Mouse (Mus musculus) midbrain, postnatal 0 days (tissue): ENCODE data around the gene Grap. TPM values are rescaled to one million over a fixed set of nuclear protein-coding genes. Genes with fewer than 3 reads are reported as not detected.

Experiments
- ATAC-seq: fragments of 200-750 bp; cut with Nextera tagmentation; 2 replicates; pipeline ENCODE4 v1.8.0; 2017; ENCODE audit warnings: moderate number of reproducible peaks, mild to moderate bottlenecking, moderate TSS enrichment, moderate library complexity; ENCODE audit not compliant: low FRiP score
- DNase-seq: peaks from one replicate; pipeline ENCODE4 v3.0.0-alpha.2; 2015; ENCODE audit warnings: low spot score
- H3K27ac ChIP-seq: fragments of 300-500 bp; sonication (generic); 2 replicates; pipeline ENCODE4 v1.5.1; 2014; ENCODE audit warnings: low read depth, mild to moderate bottlenecking, low read length, mixed read lengths
- H3K27me3 ChIP-seq: fragments of 300-500 bp; sonication (generic); 2 replicates; pipeline ENCODE4 v1.6.1; 2014; ENCODE audit warnings: low read length, control low read depth, mixed read lengths; ENCODE audit not compliant: insufficient read depth
- H3K36me3 ChIP-seq: fragments of 300-500 bp; sonication (generic); 2 replicates; pipeline ENCODE4 v1.6.1; 2014; ENCODE audit warnings: low read length, control low read depth, mixed read lengths; ENCODE audit not compliant: insufficient read depth
- H3K4me1 ChIP-seq: fragments of 300-500 bp; sonication (generic); 2 replicates; pipeline ENCODE4 v1.6.1; 2014; ENCODE audit warnings: mild to moderate bottlenecking, control low read depth, antibody characterized with exemption, low read length, mixed read lengths; ENCODE audit not compliant: insufficient read depth
- H3K4me2 ChIP-seq: fragments of 300-500 bp; sonication (generic); 2 replicates; pipeline ENCODE4 v1.6.1; 2014; ENCODE audit warnings: low read depth, mild to moderate bottlenecking, low read length, mixed read lengths; ENCODE audit not compliant: poor library complexity, severe bottlenecking
- H3K4me3 ChIP-seq: fragments of 300-500 bp; sonication (generic); 2 replicates; pipeline ENCODE4 v1.5.1; 2014; ENCODE audit warnings: low read depth, mild to moderate bottlenecking, low read length, moderate library complexity
- H3K9ac ChIP-seq: fragments of 300-500 bp; sonication (generic); replicated peaks from 2 replicates; pipeline ENCODE4 v1.6.1; 2014; ENCODE audit warnings: mild to moderate bottlenecking, low read length, moderate library complexity, mixed read lengths; ENCODE audit not compliant: poor library complexity, severe bottlenecking
- H3K9me3 ChIP-seq: fragments of 300-500 bp; sonication (generic); 2 replicates; pipeline ENCODE4 v1.6.1; 2016; ENCODE audit warnings: low read length, control low read depth
- CTCF ChIP-seq: IDR thresholded peaks from 2 replicates; pipeline ENCODE4 v1.5.1; 2016; ENCODE audit warnings: antibody characterized with exemption, mild to moderate bottlenecking
- WGBS: fragments of 180-500 bp; shearing (Covaris S2); extraction: QIAGEN DNeasy Blood & Tissue Kit; methylation state at CpG from one replicate; pipeline ENCODE4 v1.1.7; 2014; 5-methylcytosine and 5-hydroxymethylcytosine counted together
- polyA plus RNA-seq: library from polyadenylated mRNA; unstranded; fragments of >200 nt; fragmentation: Nextera tagmentation; extraction: Ambion mirVana; gene quantifications from 2 replicates; pipeline ENCODE4 v1.2.1, GENCODE M21; 2015
- total RNA-seq: library from RNA; depleted of rRNA; stranded (reverse); fragments of >200 nt; gene quantifications from 2 replicates; pipeline ENCODE4 v1.2.3, GENCODE M21; 2014; rRNA removed

The Grap gene
- total RNA-seq (5.1 and 6.6 TPM in 2 replicates), polyA plus RNA-seq (5.8 and 5.9 TPM in 2 replicates)

DNA sequence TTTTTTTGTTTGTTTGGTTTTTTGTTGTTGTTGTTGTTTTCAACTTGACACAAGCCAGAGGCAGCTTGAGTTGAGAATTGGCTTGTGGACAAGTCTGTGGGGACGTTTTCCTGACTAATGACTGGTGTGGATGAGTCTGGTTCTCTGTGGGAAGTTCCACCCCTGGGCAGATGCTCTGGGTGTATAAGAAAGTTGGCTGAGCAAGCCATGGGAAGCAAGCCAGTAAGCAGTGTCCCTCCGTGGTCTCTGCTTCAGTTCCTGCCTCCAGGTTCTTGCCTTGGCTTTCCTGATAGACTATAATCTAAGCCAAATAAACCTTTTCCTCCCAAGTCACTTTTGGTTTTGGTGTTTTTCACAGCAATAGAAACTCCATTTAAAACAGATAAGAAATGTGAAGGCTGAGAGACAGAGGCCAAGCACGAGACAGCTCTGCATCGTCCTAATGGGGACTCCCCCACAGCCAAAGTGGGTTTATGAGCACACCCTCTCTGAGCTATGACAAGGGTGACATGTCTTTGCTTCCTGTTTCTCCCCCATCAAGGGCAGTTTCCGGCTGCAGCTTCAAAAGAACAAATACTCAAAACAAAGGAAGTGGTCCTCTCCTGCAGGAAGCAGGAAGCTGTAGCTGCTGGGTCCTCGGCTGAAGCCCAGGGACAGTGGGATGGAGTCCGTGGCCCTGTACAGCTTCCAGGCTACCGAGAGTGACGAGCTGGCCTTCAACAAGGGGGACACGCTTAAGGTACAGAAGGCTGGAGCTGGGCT, at the start of gene Grap:
TSS of gene Grap (plus strand) at position 580 of the 762 bp plus-strand sequence.
- ATAC-seq (no peak), DNase-seq (no peak)
- Histone ChIP-seq H3K27me3 (no peaks in the 10 kb centered on the region; the same call in 1 of the 2 replicates), H3K4me1 (no peaks in the 10 kb centered on the region), H3K4me2 (no peak within 1 kb of the TSS), H3K9me3 (no peaks in the 10 kb centered on the region), H3K27ac (no peak within 1 kb of the TSS), H3K36me3 (no peaks in the 10 kb centered on the region), H3K4me3 (no peak within 1 kb of the TSS), H3K9ac (no peak within 1 kb of the TSS)
- WGBS: 69% methylated on average over 10 of the region's 10 CpGs
- no peak for TF ChIP-seq CTCF

DNA sequence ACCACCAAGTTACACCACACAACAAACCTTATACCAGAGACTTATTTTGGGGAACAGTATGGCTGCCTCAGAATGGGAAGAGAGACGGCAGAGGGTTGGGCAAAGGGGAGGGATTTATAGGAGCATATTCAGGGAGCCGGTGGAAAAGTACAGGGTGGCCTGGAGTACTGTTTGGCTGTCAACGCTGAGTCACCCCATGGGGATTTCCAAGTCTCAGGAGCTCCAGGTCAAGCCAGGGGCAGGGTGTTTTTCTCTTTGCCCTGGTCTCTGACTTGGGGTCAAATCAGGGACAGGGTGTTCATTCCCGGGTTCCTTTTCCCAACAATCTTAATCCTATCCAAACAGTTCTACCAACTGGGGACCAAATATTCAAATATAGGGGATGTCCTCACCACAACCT, 45.0 kb upstream of the Grap start:
- 0 out of 2 replicates have a peak, but pooled peaks cover 4% of the 10 kb centered on the region for H3K9me3 ChIP-seq
- 89% methylated on average over 4 of the region's 4 CpGs for WGBS
- no peak for ATAC-seq

DNA sequence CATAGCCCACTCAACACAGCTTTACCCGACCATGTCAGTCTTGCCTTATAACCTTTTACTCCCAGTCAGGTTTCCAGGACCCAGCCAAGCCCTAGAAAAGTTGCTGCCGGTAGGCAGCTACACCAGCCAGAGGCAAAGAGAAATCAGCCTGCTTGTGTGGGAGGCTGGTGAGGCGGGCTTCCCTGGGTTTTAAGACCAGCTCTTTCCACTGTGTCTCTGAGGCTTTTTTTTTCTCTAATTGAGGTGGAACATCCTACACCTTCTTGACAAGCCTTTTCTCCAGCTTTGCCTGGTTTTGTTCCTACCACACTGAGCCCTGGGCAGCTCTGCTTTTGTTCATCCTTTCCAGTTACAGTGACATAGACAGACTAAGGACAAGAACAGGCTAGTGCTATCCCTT, 41.9 kb upstream of the Grap start:
- Histone ChIP-seq H3K9ac (no peak overlapping the region), H3K4me2 (no peak overlapping the region), H3K4me3 (no peak overlapping the region), H3K27me3 (no peaks in the 10 kb centered on the region), H3K4me1 (peaks cover 4% of the 10 kb centered on the region; the same call in 1 of the 2 replicates), H3K36me3 (no peaks in the 10 kb centered on the region), H3K27ac (no peak overlapping the region), H3K9me3 (0 out of 2 replicates have a peak, but pooled peaks cover 4% of the 10 kb centered on the region)
- ATAC-seq (no peak), DNase-seq (no peak)
- no peak for TF ChIP-seq CTCF
- WGBS: 80% methylated on average over 3 of the region's 3 CpGs

More for the DNA sequence above, 45.0 kb upstream of the Grap start:
- no peak overlapping the region for H3K4me3 ChIP-seq
- H3K4me2 ChIP-seq: no peak overlapping the region
- no peak for DNase-seq
- TF ChIP-seq CTCF: no peak
- no peaks in the 10 kb centered on the region for H3K27me3 ChIP-seq
- H3K4me1 ChIP-seq: no peaks in the 10 kb centered on the region
- no peak overlapping the region for H3K9ac ChIP-seq
- no peaks in the 10 kb centered on the region for H3K36me3 ChIP-seq
- no peak overlapping the region for H3K27ac ChIP-seq

DNA sequence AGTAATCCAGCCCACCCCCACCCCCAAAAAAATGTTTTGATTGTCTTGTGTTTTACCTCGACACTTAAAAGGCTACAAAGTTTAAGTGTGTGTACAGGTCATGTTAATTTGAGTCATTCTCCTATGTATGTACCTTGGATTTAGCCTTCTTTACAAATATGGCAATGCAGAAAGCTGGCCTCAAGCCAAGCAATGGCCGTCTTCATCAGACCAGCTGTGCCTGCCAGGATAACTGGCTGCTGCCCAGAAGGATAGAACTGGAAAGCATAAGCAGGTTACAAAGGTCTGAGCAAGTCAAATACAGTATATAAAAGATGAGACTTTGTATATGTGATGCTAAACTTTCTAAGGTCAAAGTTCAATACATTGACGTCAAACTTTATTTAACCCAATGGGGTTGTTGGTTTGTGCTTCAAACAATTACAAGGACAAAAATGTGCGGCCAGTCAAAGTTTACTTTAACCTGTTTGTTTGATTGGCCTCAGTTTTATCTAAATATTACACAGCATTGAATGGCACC, 40.9 kb upstream of the Grap start:
- DNase-seq: no peak
- WGBS: 78% methylated on average over 4 of the region's 4 CpGs
- H3K9me3 ChIP-seq: 0 out of 2 replicates have a peak, but pooled peaks cover under 1% of the 10 kb centered on the region

DNA sequence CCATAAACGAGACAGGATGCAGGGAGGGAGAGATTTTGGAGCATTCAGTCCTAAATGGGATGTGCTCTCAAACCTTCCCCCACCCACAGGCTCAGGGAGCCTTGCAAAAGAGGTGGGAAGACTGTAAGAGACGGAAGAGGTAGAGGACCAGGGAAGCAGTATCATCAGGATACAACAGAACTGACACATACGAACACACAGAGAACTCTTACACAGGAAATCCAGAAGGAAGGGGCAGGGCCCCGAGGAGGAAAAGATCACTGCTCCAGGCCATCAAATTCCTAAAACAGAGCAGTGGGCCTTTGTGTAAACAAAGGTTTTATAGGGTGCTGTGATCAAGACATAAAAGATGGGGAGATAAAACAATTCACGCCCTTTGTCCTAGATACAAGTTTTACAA, 38.7 kb upstream of the Grap start:
- ATAC-seq (no peak), DNase-seq (no peak)
- Histone ChIP-seq H3K4me1 (peaks cover 4% of the 10 kb centered on the region; the same call in 1 of the 2 replicates), H3K27ac (no peak overlapping the region), H3K9me3 (no peaks in the 10 kb centered on the region), H3K4me2 (no peak overlapping the region), H3K9ac (no peak overlapping the region), H3K27me3 (no peaks in the 10 kb centered on the region), H3K36me3 (no peaks in the 10 kb centered on the region), H3K4me3 (no peak overlapping the region)
- TF ChIP-seq CTCF: no peak
- 73% methylated on average over 5 of the region's 5 CpGs for WGBS

More for the DNA sequence above, 40.9 kb upstream of the Grap start:
- no peak overlapping the region for H3K27ac ChIP-seq
- no peak for ATAC-seq
- H3K4me1 ChIP-seq: peaks cover 4% of the 10 kb centered on the region; the same call in 1 of the 2 replicates
- H3K4me2 ChIP-seq: no peak overlapping the region
- no peaks in the 10 kb centered on the region for H3K36me3 ChIP-seq
- TF ChIP-seq CTCF: no peak
- H3K27me3 ChIP-seq: no peaks in the 10 kb centered on the region
- no peak overlapping the region for H3K9ac ChIP-seq
- no peak overlapping the region for H3K4me3 ChIP-seq
